Mouse (Mus musculus) heart, embryonic 16.5 days (tissue): ENCODE measurements around the gene Prl8a6. TPM values are rescaled to one million over a fixed set of nuclear protein-coding genes. Genes with fewer than 3 reads are reported as not detected.

Experiments used
- ATAC-seq: fragments of 200-750 bp; cut with Nextera tagmentation; replicated peaks from 2 replicates; pipeline ENCODE4 v1.8.0; 2017; ENCODE audit warnings: moderate number of reproducible peaks; ENCODE audit not compliant: insufficient read depth, low FRiP score; ENCODE audit errors: extremely low read depth
- H3K27ac ChIP-seq: fragments of 300-500 bp; sonication (generic); 2 replicates; pipeline ENCODE4 v1.5.1; 2014; ENCODE audit warnings: mild to moderate bottlenecking, low read length, control low read depth, moderate library complexity
- H3K27me3 ChIP-seq: fragments of 300-500 bp; sonication (generic); 2 replicates; pipeline ENCODE4 v1.6.1; 2014; ENCODE audit warnings: low read length, mixed read lengths; ENCODE audit not compliant: control insufficient read depth, insufficient read depth
- H3K36me3 ChIP-seq: fragments of 300-500 bp; sonication (generic); 2 replicates; pipeline ENCODE4 v1.6.1; 2014; ENCODE audit not compliant: control insufficient read depth, insufficient read depth
- H3K4me1 ChIP-seq: fragments of 300-500 bp; sonication (generic); 2 replicates; pipeline ENCODE4 v1.6.1; 2014; ENCODE audit warnings: low read length, mixed read lengths; ENCODE audit not compliant: control insufficient read depth, insufficient read depth
- H3K4me2 ChIP-seq: fragments of 300-500 bp; sonication (generic); 2 replicates; pipeline ENCODE4 v1.6.1; 2014; ENCODE audit warnings: low read depth, mild to moderate bottlenecking, control low read depth, low read length
- H3K4me3 ChIP-seq: fragments of 300-500 bp; sonication (generic); 2 replicates; pipeline ENCODE4 v1.5.1; 2014; ENCODE audit warnings: mild to moderate bottlenecking, control low read depth, low read length
- H3K9ac ChIP-seq: fragments of 300-500 bp; sonication (generic); 2 replicates; pipeline ENCODE4 v1.6.1; 2014; ENCODE audit warnings: low read length, control low read depth
- H3K9me3 ChIP-seq: fragments of 300-500 bp; sonication (generic); replicated peaks from 2 replicates; pipeline ENCODE4 v1.6.1; 2016; ENCODE audit warnings: low read length; ENCODE audit not compliant: control insufficient read depth
- WGBS: fragments of 180-500 bp; shearing (Covaris S2); extraction: QIAGEN DNeasy Blood & Tissue Kit; methylation state at CpG from one replicate; pipeline ENCODE4 v1.1.7; 2014; 5-methylcytosine and 5-hydroxymethylcytosine counted together
- polyA plus RNA-seq: library from polyadenylated mRNA; unstranded; fragments of >200 nt; fragmentation: Nextera tagmentation; extraction: Ambion mirVana; gene quantifications from 2 replicates; pipeline ENCODE4 v1.2.1, GENCODE M21; 2015

Gene Prl8a6
- not detected in 2 replicates for polyA plus RNA-seq

DNA sequence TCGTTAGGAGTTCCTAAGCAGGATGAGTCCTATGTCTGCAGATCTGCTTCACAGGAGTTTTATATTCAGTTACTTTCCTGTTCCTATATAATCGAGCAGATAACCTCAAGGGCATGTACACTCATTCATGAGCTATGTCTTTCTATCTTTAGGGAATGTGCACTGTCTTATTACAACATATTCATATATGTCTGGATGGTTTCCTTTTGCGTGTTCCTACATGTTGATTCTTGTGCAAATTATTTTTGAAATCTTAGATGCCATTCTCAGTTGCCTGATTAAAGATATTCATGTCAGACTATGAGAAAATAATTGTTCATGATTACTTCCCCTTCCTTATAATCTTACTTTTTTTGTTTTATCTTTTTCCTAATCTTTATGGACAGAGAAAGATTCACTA lies at the start of gene Prl8a6:
Gene Prl8a6, minus strand, starts transcription at position 101 of the 400 bp plus-strand sequence.
- Histone ChIP-seq H3K9me3 (no peaks in the 10 kb centered on the region), H3K27ac (no peak within 1 kb of the TSS), H3K4me2 (no peak within 1 kb of the TSS), H3K4me3 (no peak within 1 kb of the TSS), H3K36me3 (no peaks in the 10 kb centered on the region), H3K27me3 (no peaks in the 10 kb centered on the region), H3K9ac (no peak within 1 kb of the TSS), H3K4me1 (no peaks in the 10 kb centered on the region)
- WGBS, result 71% methylated on average over 3 of the region's 3 CpGs
- no peak for ATAC-seq

DNA sequence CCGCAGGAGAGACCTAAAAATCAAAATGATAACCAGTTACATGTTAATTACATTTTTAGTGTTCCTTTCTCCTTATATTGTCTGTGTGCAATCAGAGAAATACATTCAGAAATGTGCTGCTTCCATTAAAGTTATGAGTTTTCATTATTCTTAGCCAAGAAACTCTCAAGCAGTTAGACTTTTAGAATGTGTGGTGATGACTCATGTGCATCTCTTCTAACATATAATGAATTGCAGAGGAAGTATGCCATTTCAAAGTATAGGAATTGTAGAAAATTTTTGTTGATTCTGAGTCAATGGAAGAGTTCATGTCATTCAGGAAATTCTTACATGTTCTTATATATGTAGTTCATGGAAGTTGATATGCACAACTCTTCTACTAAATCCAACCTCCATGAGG lies 5.3 kb downstream of the Prl8a6 start:
- no peak for ATAC-seq
- no peaks in the 10 kb centered on the region for H3K36me3 ChIP-seq
- 72% methylated on average over 1 of the region's 1 CpGs for WGBS

DNA sequence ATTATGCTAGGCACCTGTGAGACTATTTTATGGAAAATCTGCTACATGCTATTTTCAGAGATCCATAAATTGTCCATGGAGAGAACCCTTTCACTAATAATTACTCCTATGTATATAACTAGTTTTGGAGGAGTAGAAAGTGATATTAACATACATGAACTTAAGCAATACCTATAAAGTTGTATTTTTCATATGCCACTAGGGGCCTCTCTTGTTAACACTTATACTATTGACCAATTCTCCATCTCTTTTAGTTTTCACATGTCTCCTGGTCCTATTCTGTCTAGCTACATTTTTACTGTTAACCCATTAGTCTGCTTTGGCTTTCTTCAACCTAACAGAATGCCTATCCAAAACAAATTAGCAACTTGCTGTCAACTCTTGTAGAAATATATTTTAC lies 24.8 kb downstream of the Prl8a6 start:
- H3K9ac ChIP-seq, result no peak overlapping the region
- no peaks in the 10 kb centered on the region for H3K9me3 ChIP-seq
- no peaks in the 10 kb centered on the region for H3K36me3 ChIP-seq
- no peaks in the 10 kb centered on the region for H3K4me1 ChIP-seq
- no peak for ATAC-seq
- no peak overlapping the region for H3K27ac ChIP-seq
- H3K27me3 ChIP-seq, result no peaks in the 10 kb centered on the region
- no peak overlapping the region for H3K4me3 ChIP-seq
- no peak overlapping the region for H3K4me2 ChIP-seq

More for the DNA sequence above, 5.3 kb downstream of the Prl8a6 start:
- no peaks in the 10 kb centered on the region for H3K9me3 ChIP-seq
- H3K4me1 ChIP-seq, result no peaks in the 10 kb centered on the region
- H3K27ac ChIP-seq, result no peak overlapping the region
- H3K9ac ChIP-seq, result no peak overlapping the region
- H3K27me3 ChIP-seq, result no peaks in the 10 kb centered on the region
- no peak overlapping the region for H3K4me2 ChIP-seq
- no peak overlapping the region for H3K4me3 ChIP-seq

DNA sequence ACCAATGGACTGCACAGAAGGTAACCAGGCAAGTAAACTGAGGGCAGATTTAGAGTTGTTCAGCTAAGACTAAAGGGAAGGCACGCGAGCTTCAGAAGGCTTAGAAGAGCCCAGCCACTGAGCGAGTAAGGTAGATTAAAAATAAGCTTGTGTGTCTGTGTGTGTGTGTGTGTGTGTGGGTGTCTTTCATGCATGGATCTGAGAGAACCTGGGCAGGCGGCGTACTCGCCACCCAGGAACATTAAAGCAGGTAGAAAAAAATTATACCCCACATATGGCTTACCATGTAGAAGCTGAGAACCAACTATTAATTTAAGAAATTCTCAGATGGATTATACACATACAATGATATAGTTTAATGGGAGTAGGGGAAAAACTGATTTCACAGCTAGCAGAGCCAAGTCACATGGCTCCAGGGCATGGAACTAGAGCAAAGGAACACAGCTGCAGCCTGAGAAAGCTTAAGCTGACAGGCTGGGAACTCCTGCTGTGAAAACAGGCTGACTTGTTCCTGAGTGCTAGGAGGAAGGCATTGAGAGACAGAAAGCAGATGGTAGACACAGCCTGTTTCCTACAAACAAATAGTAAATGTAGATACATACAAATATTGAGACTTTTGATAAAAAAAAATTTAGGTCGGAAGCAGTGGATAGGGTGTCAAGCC lies 39.3 kb downstream of the Prl8a6 start:
- Histone ChIP-seq H3K4me1 (no peaks in the 10 kb centered on the region), H3K4me3 (no peak overlapping the region), H3K9ac (no peak overlapping the region), H3K27me3 (no peaks in the 10 kb centered on the region), H3K9me3 (no peaks in the 10 kb centered on the region), H3K4me2 (no peak overlapping the region), H3K36me3 (no peaks in the 10 kb centered on the region), H3K27ac (no peak overlapping the region)
- 86% methylated on average over 7 of the region's 7 CpGs for WGBS
- no peak for ATAC-seq

DNA sequence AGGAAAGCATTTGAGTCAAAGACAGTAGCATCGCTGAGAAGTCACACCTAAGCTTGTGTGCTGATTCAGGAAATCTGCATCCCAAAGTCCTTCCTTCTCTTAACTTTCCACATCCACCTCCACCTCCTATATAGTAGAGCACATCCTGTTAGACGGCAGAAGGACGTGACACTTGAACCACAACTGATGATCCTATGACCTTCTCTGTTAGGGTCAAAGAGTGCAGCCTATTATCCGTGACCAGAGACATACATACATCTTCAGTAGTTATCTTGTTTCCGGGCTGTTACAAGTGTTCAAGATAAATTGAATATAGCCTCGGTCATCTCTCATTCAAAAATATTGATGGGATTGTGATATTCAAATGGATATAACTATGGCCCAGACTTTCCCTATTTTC lies 47.7 kb downstream of the Prl8a6 start, which contains the start of gene Prl2b1:
Gene Prl2b1, minus strand, starts transcription at position 101 of the 400 bp plus-strand sequence.
- ATAC-seq, result no peak
- Histone ChIP-seq H3K4me1 (no peaks in the 10 kb centered on the region), H3K27me3 (no peaks in the 10 kb centered on the region), H3K9ac (no peak within 1 kb of the TSS), H3K9me3 (no peaks in the 10 kb centered on the region), H3K27ac (no peak within 1 kb of the TSS), H3K4me2 (no peak within 1 kb of the TSS), H3K36me3 (no peaks in the 10 kb centered on the region), H3K4me3 (no peak within 1 kb of the TSS)
- WGBS, result 67% methylated on average over 6 of the region's 6 CpGs

Other genes with a start within 250 kb of the Prl8a6 start
- gene Prl3c1, start 242.0 kb downstream of the Prl8a6 start, polyA plus RNA-seq, result not detected in 2 replicates
- not detected in 2 replicates for gene Prl3b1, start 196.8 kb downstream of the Prl8a6 start, polyA plus RNA-seq
- not detected in 2 replicates for gene Prl3a1, start 179.3 kb downstream of the Prl8a6 start, polyA plus RNA-seq
- gene Prl6a1, start 126.1 kb downstream of the Prl8a6 start, polyA plus RNA-seq, result not detected in 2 replicates
- not detected in 2 replicates for gene Prl8a2, start 93.0 kb downstream of the Prl8a6 start, polyA plus RNA-seq
- gene Prl2b1, start 47.8 kb downstream of the Prl8a6 start, polyA plus RNA-seq, result not detected in 2 replicates
- not detected in 2 replicates for gene Prl8a8, start 74.5 kb upstream of the Prl8a6 start, polyA plus RNA-seq
- gene Prl8a9, start 125.9 kb upstream of the Prl8a6 start, polyA plus RNA-seq, result not detected in 2 replicates
- not detected in 2 replicates for gene Prl8a1, start 143.5 kb upstream of the Prl8a6 start, polyA plus RNA-seq
- not detected in 2 replicates for gene Prl7b1, start 171.9 kb upstream of the Prl8a6 start, polyA plus RNA-seq
- gene Prl7a1, start 203.8 kb upstream of the Prl8a6 start, polyA plus RNA-seq, result not detected in 2 replicates
- gene Prl7a2, start 229.3 kb upstream of the Prl8a6 start, polyA plus RNA-seq, result not detected in 2 replicates